Mouse (Mus musculus) heart, postnatal 0 days (tissue): Measurements from ENCODE around the gene Phox2a.

Experiments
- CTCF ChIP-seq: IDR thresholded peaks from 2 replicates; pipeline ENCODE4 v1.5.1; 2016; ENCODE audit warnings: antibody characterized with exemption, control low read depth, low read depth
- EP300 ChIP-seq: IDR thresholded peaks from 2 replicates; pipeline ENCODE4 v1.6.1; 2016; ENCODE audit warnings: antibody characterized with exemption, low read depth

GRCm38 (mm10) chr7:101833916-101834584 lies 15.9 kb downstream of the Phox2a start:
- TF ChIP-seq CTCF (no peak), EP300 (no peak)
